Mouse (Mus musculus): ENCODE measurements at regions not wholly inside any gene's neighbourhood (a gene's known extent, or its start where the extent isn't known, plus 50 kb on each side); places are given as distances from the start of the nearest gene placed in this dataset.

GRCm38 (mm10) chr1:78050231-78050630, 146.7 kb downstream of the Pax3 start:
- no peak for DNase-seq (ENCODE audit: low read depth, low spot score)

- no peak for DNase-seq (ENCODE audit: low read depth, low spot score)
Measured at GRCm38 (mm10) chr1:78032336-78032735, 164.6 kb downstream of the Pax3 start.

- DNase-seq (ENCODE audit: low read depth, low spot score): no peak
Measured at GRCm38 (mm10) chr1:78021766-78022165, 175.2 kb downstream of the Pax3 start.

- no peak for DNase-seq (ENCODE audit: low read depth, low spot score)
Measured at GRCm38 (mm10) chr1:78021014-78021413, 175.9 kb downstream of the Pax3 start.

- no peak for DNase-seq (ENCODE audit: low read depth, low spot score)
Measured at GRCm38 (mm10) chr1:78017949-78018617, 178.9 kb downstream of the Pax3 start.

- no peak for DNase-seq (ENCODE audit: low read depth, low spot score)
Measured at GRCm38 (mm10) chr1:78016541-78017267, 180.2 kb downstream of the Pax3 start.

GRCm38 (mm10) chr1:78015999-78016398, 180.9 kb downstream of the Pax3 start:
- no peak for DNase-seq (ENCODE audit: low read depth, low spot score)

- DNase-seq (ENCODE audit: low read depth, low spot score): no peak
Measured at GRCm38 (mm10) chr1:78013396-78013795, 183.5 kb downstream of the Pax3 start.

GRCm38 (mm10) chr1:78008811-78009410, 188.0 kb downstream of the Pax3 start:
- DNase-seq (ENCODE audit: low read depth, low spot score): no peak

- DNase-seq (ENCODE audit: low read depth, low spot score): no peak
Measured at GRCm38 (mm10) chr1:78004376-78004775, 192.6 kb downstream of the Pax3 start.

- DNase-seq (ENCODE audit: low read depth, low spot score): no peak
Measured at GRCm38 (mm10) chr1:77998727-77999126, 198.2 kb downstream of the Pax3 start.

GRCm38 (mm10) chr1:77981528-77981927, 215.4 kb downstream of the Pax3 start:
- no peak for DNase-seq (ENCODE audit: low read depth, low spot score)

- peak; percentile 37 for DNase-seq (ENCODE audit: low read depth, low spot score)
Measured at GRCm38 (mm10) chr1:77978696-77979095, 218.2 kb downstream of the Pax3 start.

GRCm38 (mm10) chr1:77975941-77976340, 221.0 kb downstream of the Pax3 start:
- no peak for DNase-seq (ENCODE audit: low read depth, low spot score)

- peak; percentile 17 for DNase-seq (ENCODE audit: low read depth, low spot score)
Measured at GRCm38 (mm10) chr1:77972301-77972717, 224.6 kb downstream of the Pax3 start.

GRCm38 (mm10) chr1:77964656-77965335, 232.1 kb downstream of the Pax3 start:
- no peak for DNase-seq (ENCODE audit: low read depth, low spot score)

GRCm38 (mm10) chr1:77959309-77959708, 237.6 kb downstream of the Pax3 start:
- no peak for DNase-seq (ENCODE audit: low read depth, low spot score)

- no peak for DNase-seq (ENCODE audit: low read depth, low spot score)
Measured at GRCm38 (mm10) chr1:77957156-77957767, 239.7 kb downstream of the Pax3 start.

GRCm38 (mm10) chr1:77947894-77948293, 249.0 kb downstream of the Pax3 start:
- DNase-seq (ENCODE audit: low read depth, low spot score): no peak

- DNase-seq (ENCODE audit: low read depth, low spot score): no peak
Measured at GRCm38 (mm10) chr1:77944327-77944645, 252.6 kb downstream of the Pax3 start.

- DNase-seq (ENCODE audit: low read depth, low spot score): no peak
Measured at GRCm38 (mm10) chr1:77943633-77944326, 253.2 kb downstream of the Pax3 start.

Measured in A20 (cell line).